Mouse (Mus musculus) right cerebral cortex, postnatal 36 days (tissue): ENCODE results near the gene Gcm1.

ENCODE experiments used
- DNase-seq, 2 experiments: peaks; one replicate each; pipeline ENCODE4 v3.0.0; 2022; ENCODE audit warnings: low spot score in 2 of 2, mixed read lengths in 1 of 2

Gene Gcm1

DNA sequence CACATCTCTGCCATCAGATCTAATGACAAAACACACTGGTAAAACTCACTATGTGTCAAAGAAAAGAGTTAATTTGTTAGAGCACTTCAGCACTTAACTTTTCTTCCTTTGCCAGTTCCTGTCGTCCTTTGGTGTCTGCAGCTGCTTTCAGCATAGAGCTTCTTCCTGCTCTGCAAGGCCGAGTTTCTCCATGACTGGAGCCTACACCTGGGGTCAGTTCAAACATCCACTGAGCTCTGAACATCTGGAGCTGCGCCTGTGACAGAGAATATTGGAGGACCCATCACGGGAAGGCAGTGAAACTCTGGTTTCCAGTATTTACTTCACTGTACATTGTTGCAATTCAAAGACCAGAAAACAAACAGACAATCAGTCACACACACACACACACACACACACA lies 49.7 kb downstream of the Gcm1 start:
- no peak for DNase-seq

DNA sequence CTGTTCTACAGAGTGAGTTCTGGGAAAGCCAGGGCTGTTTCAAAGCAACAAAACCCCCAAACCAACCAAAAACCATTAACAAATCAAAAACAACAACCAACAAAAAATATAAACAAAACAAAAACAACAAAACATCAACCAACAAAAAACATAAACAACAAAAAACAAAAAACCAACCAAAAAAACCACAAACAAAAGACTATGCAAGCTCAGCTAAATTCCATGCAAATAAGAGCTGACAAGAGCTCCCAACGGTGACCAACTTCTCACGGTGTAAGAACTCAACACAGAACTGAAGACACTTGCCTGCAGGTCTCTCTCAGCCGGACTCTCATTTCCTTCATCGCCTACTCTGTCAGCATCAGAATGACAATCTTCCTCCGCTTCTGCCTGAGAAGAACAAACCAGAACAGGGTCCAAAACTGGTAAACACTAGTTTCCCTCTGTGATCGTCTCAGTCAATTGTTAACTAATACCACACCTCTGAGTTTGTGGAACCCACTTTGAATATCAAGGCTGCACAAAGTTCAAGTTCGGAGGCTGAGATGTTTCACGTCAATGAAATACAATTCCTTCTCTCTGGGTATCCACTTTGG lies 52.3 kb downstream of the Gcm1 start:
- DNase-seq: no peak

DNA sequence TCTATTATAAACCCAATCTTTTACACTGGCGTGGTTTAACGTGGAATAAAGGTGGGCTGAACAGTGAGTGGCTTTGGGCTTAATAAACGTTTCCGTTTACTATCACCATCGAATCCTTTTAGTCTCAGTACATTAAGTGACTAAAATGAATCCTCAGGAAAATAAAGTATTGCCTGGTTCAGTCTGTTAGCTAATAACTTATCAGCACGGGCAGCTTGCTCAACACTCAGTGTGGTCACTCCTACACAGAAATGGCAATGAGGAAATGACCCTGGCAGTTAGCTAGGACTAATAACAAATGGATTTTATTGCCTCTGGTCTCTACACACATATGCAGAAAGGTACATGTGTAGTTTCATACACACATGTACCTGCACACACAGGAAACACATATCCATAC lies 53.2 kb downstream of the Gcm1 start:
- DNase-seq: no peak

DNA sequence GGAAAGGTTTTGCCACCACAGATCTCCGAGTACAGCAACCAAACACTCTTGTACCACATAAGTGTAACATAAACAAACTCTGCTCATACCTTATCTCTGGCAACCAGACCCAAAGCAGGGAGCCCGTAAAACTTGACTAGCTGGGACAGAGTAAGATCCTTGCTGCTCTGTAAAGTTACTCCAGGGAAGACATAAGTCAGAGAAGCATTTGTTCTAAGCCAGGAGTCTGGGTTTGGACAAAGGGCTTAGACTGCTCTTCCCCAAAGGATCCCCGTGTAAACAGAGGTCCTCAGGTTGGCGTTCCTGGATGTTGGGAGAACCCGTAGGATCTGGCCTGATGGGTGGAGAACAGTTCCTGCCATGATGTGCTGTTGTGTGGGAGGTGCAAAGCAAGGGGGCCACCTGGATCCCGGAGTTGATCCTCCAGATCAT lies 53.8 kb downstream of the Gcm1 start:
- DNase-seq: no peak

DNA sequence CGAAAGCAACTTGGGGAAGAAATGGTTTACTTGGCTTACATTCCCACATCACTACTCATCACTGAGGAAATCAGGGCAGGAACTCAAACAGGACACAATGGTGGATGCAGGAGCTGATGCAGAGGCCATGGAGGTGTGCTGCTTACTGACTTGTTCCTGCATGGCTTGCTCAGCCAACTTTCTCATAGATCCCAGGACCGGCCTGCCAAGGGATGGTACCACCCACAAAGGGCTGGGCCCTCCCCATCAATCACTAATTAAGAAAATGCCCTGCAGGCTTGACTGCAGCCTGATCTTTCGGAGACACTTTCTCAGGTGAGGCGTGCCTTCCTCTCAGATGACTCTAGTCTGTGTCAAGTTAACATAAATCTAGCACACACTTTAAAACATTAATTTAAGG lies 55.1 kb downstream of the Gcm1 start:
- no peak for DNase-seq

DNA sequence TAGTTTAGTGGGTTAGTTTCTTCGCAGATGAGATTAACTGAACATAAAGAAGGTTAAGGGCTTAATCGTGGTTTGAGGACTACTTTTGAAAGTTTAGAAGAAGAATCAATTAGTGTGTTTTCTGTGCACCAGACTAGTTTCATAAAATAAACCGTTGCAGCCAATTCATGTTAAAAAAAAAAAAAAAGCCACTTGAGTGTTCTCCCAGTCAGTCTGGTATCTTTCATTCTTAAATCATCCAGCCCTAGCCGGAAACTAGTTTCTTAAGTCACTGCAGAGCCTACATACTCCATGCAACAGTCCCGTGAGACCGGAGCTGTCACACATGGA lies 55.8 kb downstream of the Gcm1 start:
- DNase-seq: no peak

DNA sequence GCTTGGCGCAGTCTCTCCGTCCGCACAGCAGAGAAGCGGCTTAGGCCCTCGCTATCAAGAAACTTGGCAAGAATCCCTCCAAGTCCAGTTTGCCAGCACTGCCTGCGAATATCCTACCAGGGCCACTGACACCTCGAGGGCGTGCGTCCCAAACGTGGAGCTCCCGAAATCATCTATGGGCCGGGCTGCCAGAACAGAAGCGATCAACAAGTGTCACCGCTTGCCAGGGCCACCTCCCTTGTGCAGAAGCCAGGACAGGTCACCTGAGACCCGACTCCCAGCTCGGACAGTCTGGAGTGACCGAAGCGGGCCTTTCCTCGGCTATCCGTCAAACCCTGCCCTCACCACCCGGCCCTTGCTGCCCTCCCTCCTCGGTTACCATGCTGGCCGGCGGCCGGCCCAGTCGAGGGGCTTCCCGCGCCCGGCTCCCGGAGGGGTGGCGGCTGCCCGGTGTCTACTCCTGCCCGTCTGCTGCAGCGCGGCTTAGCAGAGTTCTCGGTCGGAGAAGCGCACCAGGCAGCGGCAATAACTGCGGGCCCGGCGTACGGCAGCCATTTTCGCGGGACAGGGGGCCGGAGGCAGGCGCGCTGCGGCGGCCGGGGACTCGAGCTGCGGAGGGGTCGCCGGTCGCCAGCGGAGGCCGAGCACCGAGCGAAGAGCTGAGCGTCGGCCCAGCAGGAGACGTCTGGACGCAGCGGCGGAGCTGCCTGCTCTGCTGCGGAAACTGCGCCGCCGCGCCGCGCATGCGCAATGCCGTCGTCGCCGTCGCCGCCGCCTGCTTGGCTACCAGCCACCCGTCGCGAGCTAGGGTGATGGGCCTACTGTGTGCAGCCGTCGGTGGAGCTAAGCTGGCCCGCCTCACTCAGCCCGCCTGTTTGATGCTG lies 56.4 kb downstream of the Gcm1 start:
- DNase-seq: peak; percentile 66 to 70

DNA sequence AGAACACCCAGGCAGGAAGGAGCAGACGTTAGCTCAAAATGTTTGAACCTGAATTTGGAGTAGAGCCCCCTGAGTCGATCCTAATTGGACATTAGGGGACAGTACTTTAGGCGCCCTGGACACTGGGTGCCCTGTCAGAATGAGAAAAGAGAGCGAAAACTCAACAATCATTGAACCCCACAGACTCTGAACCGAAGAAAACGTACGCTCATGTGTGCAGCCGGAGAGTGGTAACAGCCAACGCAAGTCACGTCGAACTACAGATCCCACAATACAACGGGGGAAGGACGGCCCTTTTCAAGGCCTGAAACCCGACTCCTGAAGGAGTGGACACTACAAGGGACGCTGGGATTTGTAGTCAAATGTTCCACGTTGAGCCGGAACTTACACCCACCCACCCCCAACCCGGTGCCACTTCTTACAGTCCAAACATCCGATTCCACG lies 57.1 kb downstream of the Gcm1 start, which contains the start of the genes Fbxo9 and Ick:
Gene Fbxo9, minus strand, starts transcription at position 270 of the 444 bp plus-strand sequence.
Gene Ick, plus strand, starts transcription at position 397 of the 444 bp plus-strand sequence.
- DNase-seq: peak; percentile 83 to 93

DNA sequence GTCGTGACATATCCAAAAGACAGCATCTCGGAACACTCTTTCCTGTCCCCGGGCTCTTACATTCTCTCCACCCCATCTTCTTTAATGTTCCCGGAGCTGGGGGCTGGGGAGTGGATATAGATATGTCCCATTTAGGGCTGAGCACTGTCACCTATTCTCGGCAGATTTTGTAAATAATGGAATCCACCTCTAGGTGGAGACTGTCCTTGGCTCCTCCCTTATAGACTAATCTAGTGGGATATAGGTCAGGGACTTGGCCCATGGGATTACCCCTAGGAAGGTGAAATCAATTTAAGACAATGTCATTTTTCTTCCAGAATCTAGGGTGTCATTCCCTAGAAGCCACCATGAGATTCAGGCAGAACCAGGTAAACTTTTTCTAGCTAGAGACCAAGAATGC lies 57.9 kb downstream of the Gcm1 start:
- DNase-seq: no peak

DNA sequence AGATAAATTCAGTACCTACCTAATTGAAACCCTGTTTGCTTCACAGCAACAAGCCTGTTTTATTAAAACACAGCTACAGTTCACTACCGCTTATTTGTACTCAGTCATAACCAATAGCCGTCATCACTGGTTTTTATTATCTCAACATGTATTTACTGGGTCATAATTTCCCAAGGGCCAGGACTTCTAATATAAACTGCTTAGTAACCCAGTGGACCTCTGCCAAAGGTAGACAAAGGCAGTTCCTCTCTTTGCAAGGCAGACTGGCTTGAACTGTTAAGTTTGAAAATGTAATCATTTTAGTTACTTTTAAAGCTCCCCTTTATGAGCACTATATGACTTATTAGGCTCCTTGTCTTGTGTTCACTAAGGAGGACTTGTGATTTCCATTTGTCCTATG lies 59.7 kb downstream of the Gcm1 start:
- DNase-seq: no peak

DNA sequence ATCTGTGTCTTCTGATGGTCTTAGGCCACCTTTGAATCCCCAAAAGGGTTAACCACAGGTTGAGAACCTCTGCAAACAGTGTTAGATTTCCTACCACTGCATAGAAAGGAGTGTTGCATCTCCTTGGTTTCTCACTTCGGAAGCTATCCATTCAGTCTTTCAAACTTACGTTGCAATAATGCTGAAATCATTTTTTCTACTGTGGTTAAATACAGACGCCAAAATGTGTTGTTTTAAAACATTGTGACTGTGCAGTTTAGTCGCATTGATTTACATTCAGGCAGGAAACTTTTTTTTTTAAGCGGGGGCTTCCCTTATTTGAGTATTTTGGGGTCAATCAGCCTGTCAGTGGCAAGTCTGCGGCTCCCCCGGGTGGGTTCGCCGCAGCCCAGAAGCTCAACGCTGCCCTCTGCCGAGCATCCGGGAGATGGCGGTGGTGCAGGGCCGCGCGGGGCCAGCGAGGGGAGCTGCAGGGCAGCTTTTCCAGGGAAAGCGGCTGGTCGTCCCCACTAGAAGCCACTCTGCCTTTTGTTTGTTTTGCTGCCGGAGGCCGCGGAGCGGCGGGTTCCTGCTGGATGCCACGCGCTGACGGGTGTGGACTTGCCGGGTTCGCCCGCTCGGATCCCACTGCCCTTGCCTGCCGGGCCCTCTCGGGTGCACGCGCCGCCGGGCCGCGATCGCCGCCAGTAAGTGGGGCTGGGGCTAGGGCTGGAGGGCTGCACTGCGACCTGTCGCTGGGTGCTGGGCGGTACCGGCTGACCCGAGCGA lies 61.2 kb downstream of the Gcm1 start:
- peak; percentile 81 to 85 for DNase-seq

DNA sequence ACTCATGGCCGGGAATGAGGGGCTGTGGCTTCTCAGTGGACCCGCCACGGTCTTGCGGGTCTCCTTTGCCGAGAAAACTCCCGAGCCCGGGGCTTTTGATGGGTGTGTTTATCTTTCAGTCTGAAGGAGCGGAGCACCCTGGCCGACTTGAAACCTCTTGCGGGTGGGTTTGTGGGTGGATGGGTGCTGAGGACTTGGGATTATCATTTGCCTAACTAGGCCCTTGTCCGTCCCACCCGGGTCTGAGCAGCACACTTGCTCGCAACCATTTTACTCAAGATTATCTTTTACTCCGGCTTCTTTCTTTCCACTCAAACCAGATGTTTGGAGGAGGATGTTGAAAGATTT lies 61.8 kb downstream of the Gcm1 start:
- DNase-seq: no peak
